Mouse (Mus musculus): ENCODE results near the gene Dimt1. TPM values are rescaled to one million over a fixed set of nuclear protein-coding genes. Genes with fewer than 3 reads are reported as not detected.
"Not testable (repeated sequence)": the region's sequence is repeated elsewhere in the genome, so short reads cannot be mapped to it uniquely, and the experiment has no call there.

Gene Dimt1
- polyA plus RNA-seq, 1 experiment, result 4.6 TPM

DNA sequence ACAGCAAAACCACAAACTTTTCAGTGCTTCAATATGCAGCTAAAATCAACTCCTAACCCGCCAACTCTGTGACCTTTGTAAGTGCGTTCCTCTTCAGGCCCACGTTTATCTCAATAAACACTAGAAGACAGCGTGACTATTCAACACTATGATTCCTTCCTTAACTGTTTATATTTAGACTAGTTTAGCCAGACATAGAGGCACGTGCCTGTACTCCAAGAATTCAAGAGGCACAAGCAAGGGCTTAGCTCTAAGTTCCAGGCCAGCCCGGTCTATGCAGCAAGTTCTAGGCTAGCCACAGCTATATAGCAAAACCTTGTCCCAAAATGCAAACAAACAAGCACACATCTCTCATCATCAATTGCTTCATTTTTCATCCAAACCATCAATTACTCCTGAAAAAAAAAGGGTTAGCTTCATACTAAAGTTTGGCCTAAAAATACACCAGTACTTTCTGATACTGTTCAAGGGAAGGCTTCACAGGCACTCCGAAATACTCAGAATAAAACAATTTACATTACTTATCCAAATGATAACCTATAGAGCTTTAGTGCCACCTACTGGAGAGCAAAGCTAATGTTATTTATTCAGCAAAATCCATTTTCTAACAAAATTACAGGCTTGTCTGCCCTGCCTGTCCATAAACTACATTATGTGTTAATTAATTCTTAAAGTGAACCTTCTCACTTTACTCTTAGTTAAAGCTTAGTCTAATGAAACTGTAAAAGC, 28.4 kb upstream of the Dimt1 start:
- H3K27ac ChIP-seq (ENCODE audit: insufficient read depth, low read length), result no peak overlapping the region
- WGBS, result 86% methylated on average over 7 of the region's 7 CpGs
- DNase-seq (ENCODE audit: low read depth in 1 of 2, low spot score in 2 of 2), result peak in 1 of 2 experiments; percentile 25
- no peak for TF ChIP-seq POLR2A (IDR thresholded peaks at IDR 0.05; ENCODE audit: low read depth, low read length)
- TF ChIP-seq CTCF (IDR thresholded peaks at IDR 0.05; ENCODE audit: extremely low read depth, insufficient read depth, insufficient read length, insufficient replicate concordance), result no peak
- H3K4me3 ChIP-seq (ENCODE audit: extremely low read depth, insufficient read depth, insufficient read length), result no peak overlapping the region
- H3K27me3 ChIP-seq (ENCODE audit: control insufficient read depth, insufficient read depth, low read length), result no peaks in the 10 kb centered on the region
- no peaks in the 10 kb centered on the region; the same call in 1 of the 2 replicates for H3K36me3 ChIP-seq (ENCODE audit: control insufficient read depth, insufficient read depth, low read length)
- H3K4me1 ChIP-seq (ENCODE audit: control insufficient read depth, insufficient read depth, insufficient read length), result no peaks in the 10 kb centered on the region

DNA sequence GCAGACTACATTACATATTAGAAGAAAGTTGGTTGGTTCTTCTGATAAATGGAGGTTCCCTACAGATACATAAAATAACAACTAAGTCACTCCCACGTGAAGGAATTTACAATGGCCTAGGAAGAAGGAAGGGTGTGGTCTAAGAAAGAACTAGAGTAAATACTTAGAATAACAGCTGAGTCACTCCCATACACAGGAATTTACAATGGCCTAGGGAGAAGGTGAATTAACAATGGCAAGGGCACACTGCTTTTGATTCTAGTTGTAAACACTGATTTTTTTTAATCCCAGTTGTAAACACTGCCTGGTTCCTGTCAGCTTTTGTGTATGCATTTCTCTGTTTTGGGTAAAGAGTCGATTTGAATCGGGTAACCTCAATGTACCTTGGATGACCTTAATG, 21.0 kb upstream of the Dimt1 start:
- H3K27ac ChIP-seq (ENCODE audit: insufficient read depth, low read length); H3K27me3 ChIP-seq (ENCODE audit: control insufficient read depth, insufficient read depth, low read length); H3K36me3 ChIP-seq (ENCODE audit: control insufficient read depth, insufficient read depth, low read length); H3K4me3 ChIP-seq (ENCODE audit: extremely low read depth, insufficient read depth, insufficient read length); H3K4me1 ChIP-seq (ENCODE audit: control insufficient read depth, insufficient read depth, insufficient read length); DNase-seq (ENCODE audit: low read depth in 1 of 2, low spot score in 2 of 2): not testable (repeated sequence)
- WGBS, result 89% methylated on average over 3 of the region's 3 CpGs

DNA sequence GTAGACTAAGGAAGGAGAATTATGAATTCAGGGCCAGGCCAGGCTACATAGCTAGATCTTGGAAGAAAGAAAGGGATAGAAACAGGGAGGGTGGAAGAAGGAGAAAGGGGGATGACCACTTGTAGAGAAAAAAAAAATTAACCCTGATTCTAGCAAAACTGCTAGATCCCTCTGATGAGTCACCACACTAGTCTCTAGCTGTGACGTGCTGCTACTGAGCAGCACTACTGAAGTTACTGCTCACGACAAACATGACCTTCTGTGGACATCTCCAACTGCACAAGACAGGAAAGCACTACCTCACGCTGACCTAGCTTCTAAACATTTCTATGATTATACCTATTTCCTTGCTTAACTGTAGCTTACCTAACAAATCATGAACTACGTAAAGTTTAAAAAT, 18.6 kb upstream of the Dimt1 start:
- Histone ChIP-seq H3K4me1 (ENCODE audit: control insufficient read depth, insufficient read depth, insufficient read length) (no peaks in the 10 kb centered on the region), H3K36me3 (ENCODE audit: control insufficient read depth, insufficient read depth, low read length) (0 out of 2 replicates have a peak, but pooled peaks cover 1% of the 10 kb centered on the region), H3K27me3 (ENCODE audit: control insufficient read depth, insufficient read depth, low read length) (no peaks in the 10 kb centered on the region), H3K4me3 (ENCODE audit: extremely low read depth, insufficient read depth, insufficient read length) (no peak overlapping the region), H3K27ac (ENCODE audit: insufficient read depth, low read length) (no peak overlapping the region)
- DNase-seq (ENCODE audit: low read depth in 1 of 2, low spot score in 2 of 2), result no peak
- WGBS, result 91% methylated on average over 4 of the region's 4 CpGs
- no peak for TF ChIP-seq CTCF (IDR thresholded peaks at IDR 0.05; ENCODE audit: extremely low read depth, insufficient read depth, insufficient read length, insufficient replicate concordance)
- no peak for TF ChIP-seq POLR2A (IDR thresholded peaks at IDR 0.05; ENCODE audit: low read depth, low read length)

DNA sequence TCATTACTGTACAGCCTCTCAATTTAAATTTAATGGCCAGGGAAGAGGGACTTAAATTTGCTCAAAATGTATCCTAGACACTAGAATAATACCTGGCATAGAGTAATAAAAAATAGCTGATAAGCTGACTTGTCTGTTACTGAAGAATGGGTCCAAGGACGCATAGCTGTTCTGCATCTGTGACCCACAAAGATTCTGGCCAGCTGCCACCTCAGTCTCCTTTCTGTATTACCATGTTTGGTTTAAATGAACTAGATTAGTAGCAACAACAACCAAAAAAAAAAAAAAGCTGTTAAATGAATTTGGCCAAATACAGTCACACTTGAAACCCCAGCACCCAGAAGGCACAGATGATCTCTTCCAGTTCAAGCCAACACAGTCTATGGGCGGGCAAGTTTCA, 17.7 kb upstream of the Dimt1 start:
- WGBS, result 84% methylated on average over 2 of the region's 2 CpGs
- no peak overlapping the region for H3K4me3 ChIP-seq (ENCODE audit: extremely low read depth, insufficient read depth, insufficient read length)
- H3K36me3 ChIP-seq (ENCODE audit: control insufficient read depth, insufficient read depth, low read length), result no peaks in the 10 kb centered on the region
- no peak for TF ChIP-seq POLR2A (IDR thresholded peaks at IDR 0.05; ENCODE audit: low read depth, low read length)
- no peak for TF ChIP-seq CTCF (IDR thresholded peaks at IDR 0.05; ENCODE audit: extremely low read depth, insufficient read depth, insufficient read length, insufficient replicate concordance)
- no peaks in the 10 kb centered on the region for H3K27me3 ChIP-seq (ENCODE audit: control insufficient read depth, insufficient read depth, low read length)
- no peak for DNase-seq (ENCODE audit: low read depth in 1 of 2, low spot score in 2 of 2)
- no peak overlapping the region for H3K27ac ChIP-seq (ENCODE audit: insufficient read depth, low read length)
- H3K4me1 ChIP-seq (ENCODE audit: control insufficient read depth, insufficient read depth, insufficient read length), result no peaks in the 10 kb centered on the region

DNA sequence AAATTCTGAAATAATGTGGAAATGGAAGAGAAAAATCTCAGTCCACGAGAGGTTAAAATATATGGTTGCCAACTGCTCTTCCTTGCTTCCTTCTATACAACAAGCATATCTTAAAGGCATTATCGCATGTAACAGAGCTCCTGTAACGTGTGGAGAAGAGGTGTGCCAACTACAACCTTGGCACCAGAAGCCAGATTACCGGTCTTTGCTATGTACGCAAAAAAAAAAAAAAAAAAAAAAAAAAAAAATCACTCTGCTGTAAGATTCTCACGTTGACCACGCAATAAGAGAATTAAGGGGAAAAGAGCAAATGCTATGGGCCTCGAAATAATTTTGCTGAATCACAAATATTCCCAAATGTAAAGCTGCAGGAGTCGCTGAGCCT, 11.1 kb upstream of the Dimt1 start:
- Histone ChIP-seq H3K27me3 (ENCODE audit: control insufficient read depth, insufficient read depth, low read length) (no peaks in the 10 kb centered on the region), H3K27ac (ENCODE audit: insufficient read depth, low read length) (no peak overlapping the region), H3K36me3 (ENCODE audit: control insufficient read depth, insufficient read depth, low read length) (no peaks in the 10 kb centered on the region), H3K4me3 (ENCODE audit: extremely low read depth, insufficient read depth, insufficient read length) (peak overlapping the region; percentile 90), H3K4me1 (ENCODE audit: control insufficient read depth, insufficient read depth, insufficient read length) (no peaks in the 10 kb centered on the region)
- TF ChIP-seq POLR2A (IDR thresholded peaks at IDR 0.05; ENCODE audit: low read depth, low read length) (no peak), CTCF (IDR thresholded peaks at IDR 0.05; ENCODE audit: extremely low read depth, insufficient read depth, insufficient read length, insufficient replicate concordance) (no peak)
- WGBS, result 7% methylated on average over 9 of the region's 9 CpGs
- no peak for DNase-seq (ENCODE audit: low read depth in 1 of 2, low spot score in 2 of 2)

DNA sequence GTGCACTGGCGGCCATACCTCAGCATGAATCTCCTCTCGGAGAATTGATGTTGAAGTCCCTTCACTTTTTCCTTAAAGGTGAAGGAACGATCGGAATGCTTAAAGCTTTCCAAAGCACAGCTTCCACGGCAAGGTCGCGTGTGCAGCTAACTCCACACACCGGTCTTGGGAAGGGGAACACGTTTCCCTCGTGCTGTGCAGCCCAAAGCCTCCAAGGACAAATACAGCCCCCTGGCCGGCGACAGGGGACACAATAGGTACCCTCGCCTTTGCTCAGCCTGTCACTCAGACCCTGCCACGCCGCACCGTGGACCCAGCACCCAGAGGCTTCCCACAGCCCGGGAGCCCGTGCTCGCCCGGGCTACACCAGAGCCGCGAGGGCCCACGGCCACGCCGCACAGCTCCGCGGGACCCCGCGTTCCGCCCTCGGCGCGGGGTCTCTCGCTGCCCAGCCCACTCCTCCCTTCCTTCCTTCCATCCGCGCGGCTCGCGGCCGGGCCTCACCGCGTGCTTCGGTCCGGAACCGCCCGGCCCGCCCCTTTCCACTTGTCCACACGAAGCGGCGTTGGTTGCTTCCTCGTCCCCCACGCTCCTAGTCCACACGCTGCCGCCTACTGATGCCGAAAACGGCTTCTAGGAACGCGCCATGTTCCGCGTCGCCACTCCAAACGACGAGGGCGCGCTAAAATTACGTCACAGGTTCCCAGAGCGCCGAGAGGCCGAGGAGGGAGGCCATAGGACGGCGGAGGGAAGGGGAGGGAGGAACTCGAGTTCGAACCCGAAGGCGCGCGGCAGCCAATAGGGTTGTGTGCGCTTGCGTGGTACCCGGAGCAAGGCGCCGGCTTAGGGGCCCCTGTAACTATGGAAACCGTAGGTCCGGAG, 10.4 kb upstream of the Dimt1 start, which contains the start of gene Ipo11:
TSS of gene Ipo11 (minus strand) at position 703 of the 882 bp plus-strand sequence.
- H3K27ac ChIP-seq (ENCODE audit: insufficient read depth, low read length), result no peak within 1 kb of the TSS
- under 1% methylated on average over 84 of the region's 84 CpGs for WGBS
- peak; percentile 86 to 87 for DNase-seq (ENCODE audit: low read depth in 1 of 2, low spot score in 2 of 2)
- H3K4me1 ChIP-seq (ENCODE audit: control insufficient read depth, insufficient read depth, insufficient read length), result no peaks in the 10 kb centered on the region
- peak within 1 kb of the TSS; percentile 90 for H3K4me3 ChIP-seq (ENCODE audit: extremely low read depth, insufficient read depth, insufficient read length)
- no peaks in the 10 kb centered on the region for H3K36me3 ChIP-seq (ENCODE audit: control insufficient read depth, insufficient read depth, low read length)
- H3K27me3 ChIP-seq (ENCODE audit: control insufficient read depth, insufficient read depth, low read length), result no peaks in the 10 kb centered on the region
- TF ChIP-seq POLR2A (IDR thresholded peaks at IDR 0.05; ENCODE audit: low read depth, low read length) (no peak), CTCF (IDR thresholded peaks at IDR 0.05; ENCODE audit: extremely low read depth, insufficient read depth, insufficient read length, insufficient replicate concordance) (no peak)

DNA sequence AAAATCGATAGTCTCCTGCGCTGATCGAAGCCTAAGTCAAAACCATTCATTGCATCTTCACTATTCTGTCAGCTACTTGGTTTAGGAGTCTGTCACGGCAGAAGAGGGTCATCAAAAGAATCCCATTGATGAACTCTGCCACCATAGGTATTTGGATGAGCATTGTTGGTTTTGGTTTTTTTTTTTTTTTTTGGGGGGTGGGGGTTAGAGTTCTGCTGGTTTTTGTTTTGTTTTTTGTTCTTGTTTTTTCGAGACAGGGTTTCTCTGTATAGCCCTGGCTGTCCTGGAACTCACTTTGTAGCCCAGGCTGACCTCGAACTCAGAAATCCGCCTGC, 9.8 kb upstream of the Dimt1 start:
- H3K27ac ChIP-seq (ENCODE audit: insufficient read depth, low read length), result no peak overlapping the region
- peak overlapping the region; percentile 90 for H3K4me3 ChIP-seq (ENCODE audit: extremely low read depth, insufficient read depth, insufficient read length)
- H3K27me3 ChIP-seq (ENCODE audit: control insufficient read depth, insufficient read depth, low read length), result no peaks in the 10 kb centered on the region
- TF ChIP-seq POLR2A (IDR thresholded peaks at IDR 0.05; ENCODE audit: low read depth, low read length) (no peak), CTCF (IDR thresholded peaks at IDR 0.05; ENCODE audit: extremely low read depth, insufficient read depth, insufficient read length, insufficient replicate concordance) (no peak)
- no peaks in the 10 kb centered on the region for H3K4me1 ChIP-seq (ENCODE audit: control insufficient read depth, insufficient read depth, insufficient read length)
- WGBS, result 28% methylated on average over 7 of the region's 7 CpGs
- H3K36me3 ChIP-seq (ENCODE audit: control insufficient read depth, insufficient read depth, low read length), result no peaks in the 10 kb centered on the region
- no peak for DNase-seq (ENCODE audit: low read depth in 1 of 2, low spot score in 2 of 2)

All from spleen, adult 2 months (tissue).